Mouse (Mus musculus): Measurements from ENCODE around the gene Capn2.
A peak's percentile ranks its signal among the peaks of the same experiment; 100 is the strongest.

- TF ChIP-seq CTCF (IDR thresholded peaks at IDR 0.05; ENCODE audit: low read depth) (peak; percentile 66), EP300 (IDR thresholded peaks at IDR 0.05; ENCODE audit: low read depth) (no peak)
Measured at GRCm38 (mm10) chr1:182516758-182517676, at the start of gene Capn2.

Measured in liver, postnatal 0 days (tissue).